Mouse (Mus musculus) regulatory T cell (primary cell): Measurements from ENCODE around the gene Prdm2.

ENCODE experiments used
- in situ Hi-C: fragments of 300-600 bp; cut with MboI, MseI; formaldehyde crosslinking; loops from one replicate; pipeline ENCODE4 v1.15.1; 2025; ENCODE audit warnings: high pct_unique_total_duplicates

Prdm2 gene

DNA sequence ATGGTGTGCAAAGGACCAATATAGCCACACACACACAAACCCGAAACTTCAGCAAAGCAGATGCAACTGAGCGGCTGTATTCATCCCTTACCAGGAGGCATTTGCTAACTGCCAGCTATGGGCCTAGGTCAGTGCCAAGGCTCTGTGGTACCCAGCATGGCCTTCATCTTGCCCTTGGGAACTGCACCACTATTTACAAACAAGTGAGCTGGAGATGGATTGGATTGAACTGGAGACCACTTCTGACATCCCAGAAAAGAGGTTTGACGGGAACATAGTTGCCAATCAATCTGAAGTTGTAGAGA is 332 bp upstream of the Prdm2 start:
- in situ Hi-C loops: loop anchor here (10.0 kb wide), 2 partner anchors 58 to 202 kb away; partner anchors contain the start of gene Pramef8

DNA sequence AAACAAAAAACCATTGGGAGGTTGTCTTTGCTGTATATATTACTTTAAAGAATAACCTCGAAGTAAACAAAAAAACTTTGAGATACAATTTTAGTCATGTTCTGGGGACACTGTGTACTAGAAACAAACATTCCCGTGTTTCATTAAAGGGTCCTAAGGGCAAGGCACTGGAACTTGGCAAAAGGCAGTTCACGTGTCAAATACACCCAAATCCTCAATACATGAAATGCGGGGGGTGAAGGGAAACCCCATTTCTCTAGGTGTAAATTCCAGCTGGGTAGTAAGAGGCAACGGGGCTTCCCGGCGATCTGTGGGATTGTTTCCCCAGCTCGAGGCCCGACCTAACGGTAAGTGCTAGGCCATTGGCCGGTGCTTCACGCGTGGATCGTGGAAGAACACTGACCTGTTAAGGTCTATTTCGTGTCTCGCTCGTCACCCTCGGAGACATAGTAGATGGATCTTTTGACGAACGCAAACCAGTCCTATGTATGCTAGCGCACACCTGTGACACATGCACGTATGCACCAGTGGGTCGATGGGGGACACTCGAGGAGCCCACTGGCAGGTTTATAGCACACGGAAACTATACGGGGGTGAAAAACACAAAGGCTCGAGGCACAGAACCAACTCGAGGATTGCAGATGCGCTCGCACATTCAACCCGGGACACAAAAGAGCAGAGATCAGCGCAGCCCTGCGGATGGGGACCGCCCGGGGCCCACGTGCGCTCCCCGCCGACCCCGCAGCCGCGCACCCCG is 1.0 kb downstream of the Prdm2 start:
- in situ Hi-C loops: loop anchor here (10.0 kb wide), 2 partner anchors 57 to 203 kb away; partner anchors contain the start of gene Pramef8

DNA sequence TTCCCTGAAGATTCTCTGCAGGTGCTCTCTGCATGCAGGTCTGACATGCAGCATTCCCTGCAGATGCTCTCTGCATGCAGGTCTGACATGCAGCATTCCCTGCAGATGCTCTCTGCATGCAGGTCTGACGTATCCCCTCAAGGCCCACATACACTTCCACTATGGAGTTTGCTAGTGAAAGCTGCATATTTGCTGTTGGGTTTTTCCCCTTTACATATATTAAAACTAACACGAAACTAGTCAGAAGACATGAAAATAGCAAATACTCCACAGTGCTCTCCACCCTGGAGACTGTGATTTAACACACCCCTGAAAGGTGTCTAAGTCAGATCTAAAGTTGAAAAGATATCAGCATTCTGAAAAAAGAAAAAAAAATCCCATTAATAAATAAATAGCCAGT is 2.8 kb downstream of the Prdm2 start:
- in situ Hi-C loops: loop anchor here (10.0 kb wide), 2 partner anchors 55 to 205 kb away; partner anchors contain the start of gene Pramef8

DNA sequence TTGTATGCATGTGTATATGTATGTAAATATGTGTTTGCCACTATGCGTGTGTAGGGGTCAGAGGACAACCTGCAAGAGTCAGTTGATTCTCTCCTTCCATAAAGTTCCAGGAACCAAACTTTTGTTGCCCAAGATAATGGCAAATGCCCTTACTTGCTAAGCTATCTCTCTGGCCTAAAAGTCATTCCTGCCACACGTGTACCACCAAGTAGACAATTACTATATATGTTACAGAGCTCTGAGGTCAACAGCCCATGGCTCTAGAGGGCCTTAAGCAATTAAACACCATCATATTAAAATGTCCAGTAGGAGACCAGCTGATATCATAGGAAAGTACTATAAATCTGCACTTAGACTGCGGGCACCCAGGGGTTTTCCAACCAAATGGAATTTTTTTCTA is 10.1 kb downstream of the Prdm2 start:
- in situ Hi-C loops: loop anchor here (5.0 kb wide), 1 partner anchor 70 kb away; no protein-coding TSS in a partner anchor

DNA sequence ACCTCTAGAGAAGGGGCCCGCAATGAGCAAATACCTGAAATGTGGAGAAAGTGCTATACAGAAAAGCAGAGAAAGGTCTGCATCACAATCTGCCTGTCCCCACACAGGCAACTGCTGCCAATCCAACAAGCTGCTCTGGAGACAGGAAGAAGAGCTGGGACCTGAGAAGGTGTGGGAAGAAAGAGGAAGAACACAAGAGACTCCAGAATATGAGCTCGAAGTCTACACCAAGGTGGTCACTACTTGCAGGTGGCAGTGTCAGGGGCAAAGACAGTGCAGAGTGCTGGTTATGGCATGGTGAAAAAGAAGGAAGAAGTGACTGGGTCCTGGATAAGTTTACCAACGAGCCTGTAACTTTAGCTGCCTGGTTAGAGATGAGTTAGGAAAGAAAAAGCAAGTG is 14.4 kb downstream of the Prdm2 start:
- in situ Hi-C loops: no loop called here

DNA sequence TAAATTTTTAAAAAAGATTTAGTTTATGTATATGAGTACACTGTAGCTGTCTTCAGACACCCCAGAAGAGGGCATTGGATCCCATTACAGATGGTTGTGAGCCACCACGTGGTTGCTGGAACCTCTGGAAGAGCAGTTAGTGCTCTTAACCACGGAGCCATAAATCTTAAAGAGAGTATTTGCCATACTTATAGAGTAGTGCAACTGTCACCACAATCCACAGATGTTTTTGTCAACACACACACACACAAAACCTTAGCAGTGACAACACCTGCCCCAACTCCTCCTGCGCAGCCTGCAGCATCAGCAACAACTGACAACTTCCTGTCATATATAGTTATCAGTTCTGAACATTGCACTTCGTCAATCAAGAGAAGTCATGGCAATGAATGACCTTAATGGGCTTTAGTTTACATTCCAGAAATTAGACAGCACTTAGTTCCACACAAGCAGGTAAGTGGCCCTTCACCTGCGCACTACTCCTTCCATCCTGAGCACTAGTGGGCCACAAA is 14.9 kb downstream of the Prdm2 start:
- in situ Hi-C loops: no loop called here

DNA sequence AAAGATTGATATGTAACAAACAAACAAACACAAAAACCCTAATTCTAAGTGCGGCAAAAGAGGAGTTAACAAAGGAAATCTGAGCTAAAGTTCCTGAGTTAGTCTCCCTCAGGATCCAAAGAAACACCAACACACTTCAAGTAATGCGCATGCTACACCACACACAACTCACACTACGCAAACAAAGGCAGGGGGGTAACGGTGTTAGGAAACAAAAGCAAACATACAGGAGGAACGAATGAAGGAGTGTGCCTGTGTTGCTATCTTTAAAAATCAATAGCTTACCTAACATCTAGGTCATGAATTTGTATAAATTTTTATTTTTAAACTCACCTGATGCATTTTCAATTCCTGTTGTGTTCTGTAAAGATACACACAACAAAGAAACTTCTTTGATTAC is 18.5 kb downstream of the Prdm2 start:
- in situ Hi-C loops: no loop called here

DNA sequence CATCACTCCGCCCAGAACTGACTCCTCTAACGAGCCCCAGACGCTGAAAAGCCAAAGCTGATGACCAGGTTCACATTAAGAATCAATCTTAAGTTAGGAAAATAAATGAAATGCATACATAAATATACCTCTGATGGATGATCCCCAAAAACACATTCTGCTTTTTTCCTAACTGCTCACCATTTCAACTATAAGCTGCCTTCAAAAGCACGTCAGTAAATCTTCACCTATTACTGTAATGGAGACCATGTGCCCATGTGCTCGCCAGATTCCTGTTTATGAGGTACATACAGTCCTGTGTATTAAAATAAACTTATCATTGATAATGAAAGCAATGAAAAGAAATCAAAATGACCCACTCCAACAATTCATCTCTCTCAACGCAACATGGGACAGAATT is 19.6 kb downstream of the Prdm2 start:
- in situ Hi-C loops: no loop called here

DNA sequence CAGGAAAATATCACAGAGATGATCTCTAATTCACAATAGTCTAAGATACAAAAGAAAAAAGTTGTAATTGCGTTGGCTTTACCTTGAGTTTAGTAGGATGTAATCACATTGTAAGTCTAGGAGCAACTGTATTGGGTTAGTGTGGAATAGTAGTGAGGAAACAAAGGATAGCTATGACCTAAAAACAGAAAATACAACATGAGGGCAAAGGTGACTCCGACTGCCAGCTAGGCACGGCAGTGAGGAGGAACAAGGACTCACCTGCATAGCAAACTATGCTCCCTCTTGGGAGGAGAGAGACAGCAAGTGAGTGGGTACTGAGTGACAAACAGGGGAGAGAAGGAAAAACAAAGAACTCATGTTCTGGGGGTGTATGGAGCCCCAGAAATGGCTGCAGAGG is 21.0 kb downstream of the Prdm2 start:
- in situ Hi-C loops: no loop called here

DNA sequence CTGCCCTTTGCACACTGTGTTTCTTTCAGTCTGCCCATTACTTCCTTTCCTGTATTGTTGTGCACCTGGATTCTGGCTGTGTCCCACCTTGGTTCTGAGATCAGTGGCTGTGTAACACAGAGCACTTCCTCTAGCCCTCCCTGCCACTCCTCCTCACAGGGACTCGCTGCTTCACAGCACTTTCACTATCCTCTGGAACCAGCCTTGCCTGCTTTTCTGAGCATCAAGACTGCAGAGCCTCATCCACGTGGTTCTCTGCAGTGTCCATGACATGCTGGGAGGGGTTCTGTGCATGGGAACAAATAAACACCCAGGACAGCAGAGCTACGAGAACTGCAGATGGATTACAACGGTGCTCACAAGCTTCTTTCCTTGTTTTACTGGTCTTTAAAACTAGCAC is 22.1 kb downstream of the Prdm2 start:
- in situ Hi-C loops: no loop called here

DNA sequence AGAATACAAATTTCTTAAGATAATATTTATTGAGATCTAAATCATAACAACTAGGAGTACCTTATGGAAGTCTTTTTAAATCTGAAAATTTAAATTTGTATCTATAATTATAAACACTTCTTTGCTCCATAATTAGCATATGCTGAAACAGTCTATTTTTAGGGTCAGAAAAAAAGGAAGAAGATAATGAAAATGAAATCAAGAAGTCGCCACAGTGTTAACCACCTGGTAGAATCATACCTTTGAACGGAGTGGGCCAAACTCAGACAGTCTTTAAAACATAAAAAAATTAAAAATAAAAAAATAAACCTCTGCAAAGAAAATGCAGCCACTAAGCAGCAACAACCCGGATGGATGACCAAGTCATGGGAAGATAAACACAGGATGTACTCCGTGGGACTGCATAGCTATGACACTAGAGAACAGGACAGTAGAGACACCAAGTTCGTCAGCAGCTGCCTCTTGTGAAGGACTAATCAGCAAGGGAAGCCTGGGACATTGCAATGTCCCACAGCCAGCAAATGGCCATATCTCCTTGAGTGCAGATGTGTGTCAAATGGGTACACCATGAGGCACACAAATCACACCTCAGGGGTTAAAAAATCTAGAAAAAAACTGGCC is 24.1 kb downstream of the Prdm2 start:
- in situ Hi-C loops: no loop called here

DNA sequence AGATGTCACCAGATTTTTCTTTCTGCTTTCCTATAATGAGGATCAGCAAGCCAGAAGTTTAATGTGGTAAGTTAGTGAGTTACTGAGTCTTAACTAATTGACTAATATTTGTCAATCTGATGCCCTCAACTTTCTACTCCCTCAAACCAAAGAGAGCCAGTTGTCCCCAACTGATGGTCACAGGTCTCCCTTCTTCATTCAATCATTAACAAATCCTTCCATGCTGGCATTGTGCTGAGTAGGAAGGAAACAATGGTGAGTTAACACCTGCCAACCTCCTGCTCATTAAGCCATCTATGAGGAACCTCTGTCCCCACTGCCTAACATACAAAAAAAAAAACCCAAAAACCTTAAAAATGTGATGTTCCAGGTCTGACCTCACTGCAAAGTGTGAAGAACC is 26.7 kb downstream of the Prdm2 start:
- in situ Hi-C loops: no loop called here

DNA sequence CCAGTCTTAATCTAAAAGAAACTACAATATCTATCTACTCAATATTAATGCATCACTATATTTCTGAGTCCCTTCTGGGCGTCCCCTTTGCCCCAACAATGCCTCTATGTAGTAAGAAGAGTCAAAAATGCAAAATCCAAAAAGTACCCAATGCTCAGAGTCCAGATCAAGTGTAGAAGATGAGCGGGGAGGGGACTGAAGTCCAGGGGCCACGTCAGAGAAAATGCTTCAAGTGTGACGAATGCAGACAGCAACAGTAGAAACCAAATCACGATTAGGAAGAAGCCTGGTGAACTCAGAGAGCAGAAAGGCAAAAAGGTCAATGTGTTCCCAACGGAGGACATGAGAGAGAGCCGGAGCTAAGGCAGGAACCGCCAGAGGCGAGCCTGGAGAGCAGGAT is 27.3 kb downstream of the Prdm2 start:
- in situ Hi-C loops: no loop called here

DNA sequence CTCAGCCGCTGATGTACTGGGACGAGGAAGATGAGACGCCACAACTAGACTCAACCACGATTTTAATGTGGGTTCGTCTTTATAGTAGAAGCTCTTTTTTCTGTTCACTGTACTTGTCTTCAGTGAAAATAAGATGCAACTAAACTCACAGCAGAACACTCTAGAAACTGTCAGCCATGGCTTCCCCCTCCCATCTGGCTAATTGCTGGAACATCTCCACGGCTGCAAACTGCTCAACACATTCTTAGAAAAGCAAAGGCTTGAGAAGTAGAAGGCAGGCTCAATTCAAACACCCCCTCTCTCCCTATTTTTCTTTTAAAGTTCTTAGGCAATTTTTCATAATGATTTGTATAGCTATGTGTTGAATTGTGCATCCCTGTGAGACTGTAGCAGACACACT is 29.7 kb downstream of the Prdm2 start:
- in situ Hi-C loops: no loop called here

DNA sequence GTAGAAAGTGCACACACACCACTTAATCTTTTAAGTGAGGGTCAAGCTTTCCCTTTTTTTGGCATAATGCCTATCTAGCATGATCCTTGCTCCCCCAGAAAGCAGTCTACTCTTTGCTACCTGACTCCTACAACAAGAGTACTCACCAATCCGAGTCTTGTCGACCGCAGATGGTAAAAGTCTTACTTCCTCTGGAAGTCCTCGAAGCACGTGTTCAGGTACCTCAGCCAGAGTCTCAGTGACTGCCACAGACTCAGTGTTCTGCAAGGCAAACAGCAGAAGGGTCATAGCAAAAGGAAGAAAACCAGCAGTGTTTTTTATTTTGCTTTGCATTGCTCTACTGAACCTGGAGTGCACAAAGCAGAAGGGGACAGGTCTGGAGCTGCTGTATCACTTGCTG is 32.1 kb downstream of the Prdm2 start:
- in situ Hi-C loops: no loop called here

DNA sequence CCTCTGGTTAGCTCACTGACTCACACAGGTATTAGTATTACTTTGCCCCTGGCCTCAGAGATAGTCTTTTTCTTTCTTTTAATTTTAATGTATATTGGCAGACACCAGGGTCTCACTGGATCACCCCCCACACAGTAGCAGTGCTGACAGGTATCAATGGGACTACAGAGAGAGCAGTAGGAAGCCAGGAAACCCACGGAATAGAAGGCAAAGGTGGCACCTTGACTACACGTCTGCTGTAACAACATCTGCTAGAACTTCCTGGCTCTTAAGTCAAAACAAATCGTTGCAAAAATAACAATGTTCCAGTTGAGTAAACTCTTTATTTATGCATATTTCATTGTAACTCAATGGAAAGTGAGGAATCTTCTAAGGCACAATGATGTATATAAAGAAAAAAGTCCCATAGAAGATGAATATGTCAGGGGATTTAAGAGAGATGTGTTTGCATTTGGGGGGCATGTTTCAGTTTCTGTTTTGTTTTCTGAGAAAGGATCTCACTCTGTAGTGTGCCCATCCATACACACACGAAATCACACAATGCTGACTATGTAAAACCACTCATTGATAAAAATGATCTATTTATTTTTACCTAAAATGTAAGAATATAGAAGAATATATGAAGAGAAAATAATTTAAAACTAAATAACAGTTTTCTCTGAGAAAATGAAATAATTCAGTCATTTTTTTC is 41.0 kb downstream of the Prdm2 start:
- in situ Hi-C loops: loop anchor here (10.0 kb wide), 1 partner anchor 1627 kb away; no protein-coding TSS in a partner anchor

DNA sequence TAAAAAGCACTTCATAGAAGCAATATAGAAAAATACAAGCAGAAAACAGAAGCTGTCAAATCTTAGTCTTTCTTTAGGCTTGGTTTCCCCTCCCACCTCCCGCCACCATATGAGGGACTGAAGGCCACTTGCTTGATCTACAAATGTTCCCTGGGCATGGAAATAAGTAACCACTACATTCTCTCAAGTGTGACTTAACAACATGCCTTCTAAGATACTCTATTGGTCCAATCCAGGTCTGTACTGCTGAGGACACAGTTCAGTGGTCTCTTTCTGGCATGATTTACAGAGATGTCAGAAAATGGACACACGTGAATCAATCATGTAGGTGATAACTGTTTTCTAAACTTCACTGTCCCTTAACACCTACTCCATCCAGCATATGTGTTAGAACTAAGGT is 42.5 kb downstream of the Prdm2 start:
- in situ Hi-C loops: loop anchor here (10.0 kb wide), 1 partner anchor 1625 kb away; no protein-coding TSS in a partner anchor

DNA sequence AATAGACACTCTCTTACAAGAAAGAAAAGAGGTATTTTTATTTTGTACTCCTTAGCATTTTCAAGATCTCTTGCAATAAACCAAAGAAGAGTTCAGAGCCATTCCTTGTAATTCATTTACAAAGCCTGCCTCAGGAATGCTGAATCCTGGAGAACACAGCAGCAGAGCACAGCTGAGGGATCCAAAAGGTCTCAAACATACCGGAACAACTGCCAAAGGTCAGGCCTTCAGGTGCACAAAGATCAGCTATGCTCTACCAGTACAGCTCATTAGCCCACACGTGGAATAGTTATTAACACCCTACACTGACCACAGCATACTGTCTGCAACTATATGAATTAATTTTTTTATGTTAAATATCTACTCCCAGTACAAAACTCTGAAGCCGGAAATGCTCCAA is 44.7 kb downstream of the Prdm2 start:
- in situ Hi-C loops: no loop called here

DNA sequence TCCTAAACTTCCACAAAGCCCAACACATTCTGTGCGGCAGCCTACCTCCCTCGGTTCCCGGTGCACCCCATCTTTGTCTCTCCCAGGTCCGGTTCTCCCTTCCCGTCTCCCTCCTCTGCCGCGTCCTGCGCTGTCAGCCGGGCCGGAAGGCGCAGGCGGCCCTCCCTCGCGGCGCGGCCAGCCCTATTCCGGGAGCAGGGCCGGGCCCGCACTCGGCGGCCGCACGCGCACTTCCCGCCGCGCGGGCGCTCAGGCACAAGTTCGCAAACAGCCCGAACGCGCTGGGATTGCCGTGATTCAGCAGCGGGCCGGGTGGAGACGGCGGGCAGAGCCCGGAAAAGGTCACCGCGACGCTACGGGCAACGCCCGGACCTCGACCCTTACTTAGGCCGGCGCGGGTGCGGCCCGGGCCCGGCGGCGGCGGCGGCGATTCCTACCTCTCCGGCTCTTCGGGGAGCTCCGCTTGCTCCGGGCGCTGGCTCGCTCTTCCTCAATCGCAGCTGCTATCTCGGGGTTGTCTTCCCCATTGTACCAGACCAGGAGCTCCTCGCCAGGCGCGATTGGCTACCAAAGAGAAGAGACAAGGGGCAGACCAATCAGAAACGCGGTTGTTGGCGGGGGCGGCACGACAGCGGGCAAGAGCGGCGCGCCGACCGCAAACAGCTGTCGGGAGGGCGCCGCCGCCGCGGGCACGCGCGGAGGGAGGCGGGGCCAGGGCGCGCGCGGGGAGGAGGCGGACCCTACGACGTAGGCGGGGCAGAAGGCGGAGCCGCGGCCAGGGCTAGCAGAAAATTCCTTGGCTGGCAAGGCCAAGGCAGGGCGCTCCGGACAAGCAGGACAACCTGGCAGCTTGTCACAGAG is 50.9 kb downstream of the Prdm2 start:
- in situ Hi-C loops: no loop called here

DNA sequence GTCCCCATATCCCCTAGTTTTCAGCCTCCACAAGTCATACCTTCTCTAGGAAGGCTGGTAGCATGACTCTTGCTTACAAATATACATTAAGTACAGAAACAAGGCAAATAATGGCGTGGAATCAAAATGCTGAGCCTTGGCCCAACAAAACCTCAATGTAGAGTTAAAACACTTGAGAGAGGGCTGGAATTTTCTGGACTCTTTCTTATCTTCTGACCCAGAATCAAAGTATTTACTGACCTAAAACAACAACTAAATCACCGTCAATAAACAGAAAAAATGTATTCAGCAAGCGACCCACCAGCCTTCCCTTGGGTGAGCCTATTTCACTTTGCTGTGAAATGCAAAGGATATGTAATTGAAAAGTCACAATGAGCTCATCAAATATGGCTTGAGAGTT is 52.0 kb downstream of the Prdm2 start:
- in situ Hi-C loops: no loop called here

DNA sequence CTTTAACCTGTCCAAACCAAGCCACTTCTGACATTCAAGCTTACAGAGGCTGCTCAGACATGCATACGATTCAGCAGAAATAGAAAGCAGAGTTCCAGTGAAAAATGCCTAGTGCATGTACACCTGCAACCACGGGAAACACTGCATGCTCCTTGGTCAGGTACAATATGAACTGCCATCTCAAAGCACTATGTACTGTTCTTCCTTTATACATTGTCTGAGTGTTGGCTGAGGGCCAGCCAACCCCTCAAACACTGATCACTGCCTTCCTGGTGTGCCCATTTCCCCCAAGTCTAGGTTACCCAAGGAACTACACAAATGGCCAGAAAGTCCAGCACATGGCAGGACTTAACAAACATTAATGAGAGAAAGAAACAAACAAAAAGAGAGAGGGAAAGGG is 53.5 kb downstream of the Prdm2 start:
- in situ Hi-C loops: loop anchor here (10.0 kb wide), 1 partner anchor 55 kb away; the partner anchor contains the start of gene Prdm2
